Mouse (Mus musculus) myocyte (in vitro differentiated cells): ENCODE data around the gene St5.

Experiments
- CEBPB ChIP-seq: IDR thresholded peaks from 2 replicates; pipeline ENCODE4 v1.6.1; 2011; ENCODE audit warnings: mild to moderate bottlenecking, moderate library complexity; ENCODE audit not compliant: poor library complexity, insufficient read depth, severe bottlenecking
- E2F4 ChIP-seq: IDR thresholded peaks from one replicate; pipeline ENCODE4 v1.6.1; 2011; ENCODE audit warnings: mild to moderate bottlenecking, control low read depth, moderate library complexity; ENCODE audit not compliant: insufficient read depth
- POLR2A ChIP-seq: IDR thresholded peaks from one replicate; pipeline ENCODE4 v1.6.1; 2011; ENCODE audit warnings: low read depth, mild to moderate bottlenecking, control low read depth, moderate library complexity; ENCODE audit not compliant: insufficient read length
- POLR2AphosphoS2 ChIP-seq: IDR thresholded peaks from one replicate; pipeline ENCODE4 v1.6.1; 2011; ENCODE audit warnings: low read depth, control low read depth; ENCODE audit not compliant: insufficient read length
- REST ChIP-seq: IDR thresholded peaks from one replicate; pipeline ENCODE4 v1.6.1; 2011; ENCODE audit warnings: mild to moderate bottlenecking, control low read depth, moderate library complexity; ENCODE audit not compliant: insufficient read depth, insufficient read length
- SRF ChIP-seq: IDR thresholded peaks from one replicate; pipeline ENCODE4 v1.6.1; 2011; ENCODE audit warnings: low read depth; ENCODE audit not compliant: control insufficient read depth, insufficient read length
- TCF12 ChIP-seq: IDR thresholded peaks from one replicate; pipeline ENCODE4 v1.6.1; 2011; ENCODE audit warnings: mild to moderate bottlenecking, control low read depth; ENCODE audit not compliant: poor library complexity, insufficient read depth, severe bottlenecking
- USF1 ChIP-seq: IDR thresholded peaks from one replicate; pipeline ENCODE4 v1.6.1; 2011; ENCODE audit warnings: low read depth, mild to moderate bottlenecking, control low read depth, moderate library complexity

GRCm38 (mm10) chr7:109620967-109621366, 82.4 kb downstream of the St5 start:
- no peak for TF ChIP-seq POLR2A
- TF ChIP-seq TCF12 = no peak
- TF ChIP-seq CEBPB = no peak
- TF ChIP-seq REST = no peak
- TF ChIP-seq E2F4 = no peak
- no peak for TF ChIP-seq POLR2AphosphoS2
- TF ChIP-seq SRF = no peak
- TF ChIP-seq USF1 = no peak
